Comparison of ENCODE assay signal across 15 mouse cellular contexts in the genomic region with DNA sequence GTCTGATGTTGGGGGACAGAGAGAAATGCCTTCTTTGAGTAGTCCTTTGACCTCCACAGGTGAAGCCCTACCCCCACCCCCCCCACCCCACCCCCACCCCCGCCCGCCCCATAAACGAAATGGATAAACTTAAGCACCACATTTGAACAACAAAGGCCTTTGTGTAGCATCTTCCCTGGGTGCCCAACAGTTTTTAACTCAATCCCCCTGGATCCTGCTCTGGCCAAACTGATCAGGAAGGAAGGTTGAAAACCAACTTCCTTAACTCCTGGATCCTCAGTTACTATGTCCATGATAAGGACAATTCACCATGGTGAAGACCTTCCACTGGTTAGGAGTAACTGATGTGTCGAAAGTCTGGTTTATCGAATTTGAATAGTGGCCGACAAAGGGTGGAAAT.
"Had no signal": no experiment of that assay in that cellular context is flagged by ENCODE, and none has a peak within 500 bp of the region (broad histone marks: within the 10 kb centered on the region; RNA-seq: fewer than 3 reads in every experiment).

No protein-coding gene starts in this region.

- H3K9me3 ChIP-seq: heart, embryonic 15.5 days; hindbrain, embryonic 15.5 days; limb, embryonic 15.5 days had no signal

- H3K27me3 ChIP-seq: heart, embryonic 13.5 days; heart, embryonic 15.5 days; hindbrain, embryonic 13.5 days; hindbrain, embryonic 15.5 days; limb, embryonic 13.5 days; limb, embryonic 15.5 days; liver, embryonic 12.5 days had no signal

- H3K36me3 ChIP-seq: heart, embryonic 13.5 days; heart, embryonic 15.5 days; hindbrain, embryonic 13.5 days; hindbrain, embryonic 15.5 days; limb, embryonic 15.5 days; liver, embryonic 12.5 days had no signal

- DNase-seq: gastrocnemius, postnatal 14 days; gastrocnemius, postnatal 36 days; heart, adult 11 months; kidney, adult 11 months; layer of hippocampus, adult 9-11 months had no signal

- H3K9ac ChIP-seq: heart, embryonic 13.5 days; heart, embryonic 15.5 days; hindbrain, embryonic 13.5 days; hindbrain, embryonic 15.5 days; limb, embryonic 13.5 days; limb, embryonic 15.5 days; liver, embryonic 12.5 days; liver, embryonic 14.5 days had no signal

- H3K4me1 ChIP-seq: hindbrain, embryonic 13.5 days; hindbrain, embryonic 15.5 days; limb, embryonic 13.5 days; liver, embryonic 12.5 days had no signal

- H3K27ac ChIP-seq: heart, adult 2 months; heart, embryonic 13.5 days; heart, embryonic 15.5 days; hindbrain, embryonic 13.5 days; hindbrain, embryonic 15.5 days; hindbrain, postnatal 0 days; limb, embryonic 15.5 days; liver, embryonic 12.5 days; liver, embryonic 14.5 days had no signal

- H3K4me3 ChIP-seq: heart, adult 2 months; heart, embryonic 13.5 days; heart, embryonic 15.5 days; hindbrain, embryonic 13.5 days; hindbrain, embryonic 15.5 days; limb, embryonic 13.5 days; limb, embryonic 15.5 days; liver, embryonic 12.5 days had no signal
